Mouse (Mus musculus) midbrain, postnatal 0 days (tissue): ENCODE data around the gene Tle2. TPM values are rescaled to one million over a fixed set of nuclear protein-coding genes. Genes with fewer than 3 reads are reported as not detected.

Experiments
- ATAC-seq: fragments of 200-750 bp; cut with Nextera tagmentation; 2 replicates; pipeline ENCODE4 v1.8.0; 2017; ENCODE audit warnings: moderate number of reproducible peaks, mild to moderate bottlenecking, moderate TSS enrichment, moderate library complexity; ENCODE audit not compliant: low FRiP score
- DNase-seq: peaks from one replicate; pipeline ENCODE4 v3.0.0-alpha.2; 2015; ENCODE audit warnings: low spot score
- H3K27ac ChIP-seq: fragments of 300-500 bp; sonication (generic); 2 replicates; pipeline ENCODE4 v1.5.1; 2014; ENCODE audit warnings: low read depth, mild to moderate bottlenecking, low read length, mixed read lengths
- H3K27me3 ChIP-seq: fragments of 300-500 bp; sonication (generic); 2 replicates; pipeline ENCODE4 v1.6.1; 2014; ENCODE audit warnings: low read length, control low read depth, mixed read lengths; ENCODE audit not compliant: insufficient read depth
- H3K36me3 ChIP-seq: fragments of 300-500 bp; sonication (generic); 2 replicates; pipeline ENCODE4 v1.6.1; 2014; ENCODE audit warnings: low read length, control low read depth, mixed read lengths; ENCODE audit not compliant: insufficient read depth
- H3K4me1 ChIP-seq: fragments of 300-500 bp; sonication (generic); 2 replicates; pipeline ENCODE4 v1.6.1; 2014; ENCODE audit warnings: mild to moderate bottlenecking, control low read depth, antibody characterized with exemption, low read length, mixed read lengths; ENCODE audit not compliant: insufficient read depth
- H3K4me2 ChIP-seq: fragments of 300-500 bp; sonication (generic); 2 replicates; pipeline ENCODE4 v1.6.1; 2014; ENCODE audit warnings: low read depth, mild to moderate bottlenecking, low read length, mixed read lengths; ENCODE audit not compliant: poor library complexity, severe bottlenecking
- H3K4me3 ChIP-seq: fragments of 300-500 bp; sonication (generic); 2 replicates; pipeline ENCODE4 v1.5.1; 2014; ENCODE audit warnings: low read depth, mild to moderate bottlenecking, low read length, moderate library complexity
- H3K9ac ChIP-seq: fragments of 300-500 bp; sonication (generic); replicated peaks from 2 replicates; pipeline ENCODE4 v1.6.1; 2014; ENCODE audit warnings: mild to moderate bottlenecking, low read length, moderate library complexity, mixed read lengths; ENCODE audit not compliant: poor library complexity, severe bottlenecking
- H3K9me3 ChIP-seq: fragments of 300-500 bp; sonication (generic); 2 replicates; pipeline ENCODE4 v1.6.1; 2016; ENCODE audit warnings: low read length, control low read depth
- CTCF ChIP-seq: IDR thresholded peaks from 2 replicates; pipeline ENCODE4 v1.5.1; 2016; ENCODE audit warnings: antibody characterized with exemption, mild to moderate bottlenecking
- WGBS: fragments of 180-500 bp; shearing (Covaris S2); extraction: QIAGEN DNeasy Blood & Tissue Kit; methylation state at CpG from one replicate; pipeline ENCODE4 v1.1.7; 2014; 5-methylcytosine and 5-hydroxymethylcytosine counted together
- polyA plus RNA-seq: library from polyadenylated mRNA; unstranded; fragments of >200 nt; fragmentation: Nextera tagmentation; extraction: Ambion mirVana; gene quantifications from 2 replicates; pipeline ENCODE4 v1.2.1, GENCODE M21; 2015
- total RNA-seq: library from RNA; depleted of rRNA; stranded (reverse); fragments of >200 nt; gene quantifications from 2 replicates; pipeline ENCODE4 v1.2.3, GENCODE M21; 2014; rRNA removed

Tle2 gene
- 31.2 and 35.6 TPM in 2 replicates for total RNA-seq
- 56.8 and 57.3 TPM in 2 replicates for polyA plus RNA-seq

DNA sequence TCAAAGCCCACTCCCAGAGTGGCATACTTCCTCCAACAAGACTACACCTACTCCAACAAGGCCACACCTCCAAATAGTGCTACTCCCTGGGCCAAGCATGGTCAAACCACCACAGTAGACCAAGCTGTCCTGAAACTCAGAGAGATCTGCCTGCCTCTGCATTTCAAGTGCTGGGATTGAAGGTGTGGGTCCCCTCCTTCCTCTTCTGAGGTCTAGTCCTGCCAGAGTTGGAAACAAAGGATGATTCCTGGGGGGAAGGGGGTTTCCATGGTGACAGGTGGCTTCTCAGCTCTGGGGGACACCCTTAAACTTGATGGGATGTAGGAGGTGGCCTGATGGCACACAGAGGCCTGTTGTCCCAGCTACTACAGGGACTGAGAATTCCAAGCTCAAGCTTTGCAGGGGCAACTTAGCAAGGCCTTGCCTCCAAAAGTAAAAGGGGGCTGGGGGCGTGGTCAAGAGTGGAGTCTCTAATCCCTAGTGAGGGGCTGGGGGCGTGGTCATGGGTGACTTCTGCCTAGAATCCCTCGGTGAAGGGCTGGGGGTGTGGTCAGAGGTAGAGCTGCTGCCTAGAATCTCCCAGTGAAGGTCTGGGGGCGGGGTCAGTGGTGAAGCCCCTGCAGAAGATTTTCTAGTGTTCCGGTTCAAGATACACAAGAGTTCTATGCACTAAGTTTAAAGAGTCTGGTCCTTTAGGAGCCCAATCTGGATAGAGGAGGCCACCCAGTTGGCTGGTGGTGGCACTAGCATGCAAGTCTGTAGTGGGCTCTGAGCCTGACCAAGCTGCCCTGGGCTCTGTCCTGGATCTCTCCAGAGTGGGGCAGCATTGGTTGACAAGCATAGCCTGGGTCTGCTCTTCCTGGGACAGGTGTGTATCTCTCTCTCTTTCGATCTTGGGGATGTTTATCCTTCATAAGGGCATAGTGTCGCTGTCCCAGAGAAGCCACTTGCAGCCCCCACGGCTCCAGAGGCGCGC lies at the start of gene Tle2:
Gene Tle2 (plus strand): TSS at position 481 of the 976 bp plus-strand sequence.
- no peak for ATAC-seq

DNA sequence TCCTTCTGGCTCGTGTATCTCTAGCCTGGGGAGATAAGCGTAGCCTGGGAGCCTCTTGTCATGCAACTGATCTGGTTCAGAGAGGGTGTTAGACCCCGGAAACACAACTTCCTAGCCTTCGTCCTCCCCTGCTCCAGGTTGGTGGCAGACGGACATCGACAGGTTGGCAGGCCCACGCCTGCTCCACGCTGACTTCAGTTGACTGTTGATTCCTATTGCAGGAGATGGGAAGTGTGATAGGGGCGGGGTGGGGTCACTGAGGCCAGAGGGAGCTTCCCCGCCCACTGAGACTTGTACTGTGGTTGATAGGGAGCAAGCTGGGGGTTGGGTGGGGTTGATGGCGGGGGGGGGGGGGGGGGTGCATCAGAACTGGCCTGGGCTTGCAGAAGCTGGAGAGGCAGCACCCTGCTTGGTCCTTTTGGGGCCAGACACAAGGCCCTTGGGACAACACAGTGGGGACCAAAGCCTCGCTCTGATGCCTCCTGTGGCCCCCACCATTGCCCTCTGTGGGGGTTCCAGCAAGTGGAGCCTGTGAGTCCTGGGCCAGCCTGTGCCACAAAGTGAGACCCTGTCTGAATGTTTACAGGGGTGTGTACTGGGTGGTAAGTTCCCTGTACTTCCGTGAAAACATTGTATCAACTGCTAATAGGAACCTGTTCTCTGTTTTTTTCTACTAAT lies 49.2 kb upstream of the Tle2 start:
- Histone ChIP-seq H3K27ac (no peak overlapping the region), H3K9me3 (no peaks in the 10 kb centered on the region), H3K36me3 (peaks cover 18% of the 10 kb centered on the region), H3K4me1 (no peaks in the 10 kb centered on the region), H3K27me3 (no peaks in the 10 kb centered on the region; the same call in 1 of the 2 replicates), H3K4me2 (no peak overlapping the region), H3K4me3 (no peak overlapping the region), H3K9ac (no peak overlapping the region)
- WGBS, result 63% methylated on average over 12 of the region's 13 CpGs
- no peak for TF ChIP-seq CTCF
- DNase-seq, result no peak
- no peak for ATAC-seq

More for the DNA sequence above, at the start of gene Tle2:
- H3K27ac ChIP-seq, result no peak within 1 kb of the TSS
- peaks cover 9% of the 10 kb centered on the region for H3K4me1 ChIP-seq
- WGBS, result 24% methylated on average over 10 of the region's 10 CpGs
- H3K9me3 ChIP-seq, result no peaks in the 10 kb centered on the region
- peak within 1 kb of the TSS; percentile 66 for H3K4me3 ChIP-seq
- H3K27me3 ChIP-seq, result peaks cover 15% of the 10 kb centered on the region
- DNase-seq, result no peak
- H3K4me2 ChIP-seq, result peak within 1 kb of the TSS; percentile 82
- H3K9ac ChIP-seq, result peak within 1 kb of the TSS; percentile 58
- TF ChIP-seq CTCF, result peak; percentile 28; the same call in 1 of the 2 replicates
- H3K36me3 ChIP-seq, result no peaks in the 10 kb centered on the region

GRCm38 (mm10) chr10:81526779-81527178 lies 47.6 kb upstream of the Tle2 start:
- Histone ChIP-seq H3K4me2 (no peak overlapping the region), H3K9ac (no peak overlapping the region), H3K4me1 (no peaks in the 10 kb centered on the region), H3K36me3 (peaks cover 33% of the 10 kb centered on the region), H3K27ac (no peak overlapping the region), H3K27me3 (no peaks in the 10 kb centered on the region; the same call in 1 of the 2 replicates), H3K4me3 (no peak overlapping the region), H3K9me3 (no peaks in the 10 kb centered on the region)
- peak; percentile 89 for TF ChIP-seq CTCF
- ATAC-seq, result no peak
- peak; percentile 46 for DNase-seq
- WGBS, result 19% methylated on average over 14 of the region's 14 CpGs

DNA sequence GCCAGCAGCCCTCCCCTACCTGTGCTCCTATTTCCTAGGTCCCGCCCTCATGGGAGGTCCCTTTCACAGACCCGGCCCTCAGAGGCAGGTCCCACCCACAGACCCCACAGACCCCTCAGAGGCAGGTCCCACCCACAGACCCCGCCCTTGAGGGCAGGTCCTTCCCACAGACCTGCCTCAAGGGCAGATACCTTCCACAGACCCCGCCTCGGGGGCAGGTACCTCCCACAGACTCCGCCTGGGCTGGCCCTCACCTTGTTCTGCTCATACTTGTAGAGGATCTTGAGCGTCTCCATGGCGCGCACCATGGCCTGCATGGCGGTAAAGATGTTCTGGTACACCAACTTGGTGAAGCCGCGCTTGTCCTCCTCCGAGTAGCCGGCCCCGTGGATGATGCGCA lies 39.5 kb upstream of the Tle2 start:
- Histone ChIP-seq H3K36me3 (peaks cover 34% of the 10 kb centered on the region), H3K27me3 (no peaks in the 10 kb centered on the region), H3K9me3 (no peaks in the 10 kb centered on the region), H3K9ac (no peak overlapping the region), H3K4me1 (no peaks in the 10 kb centered on the region), H3K27ac (no peak overlapping the region), H3K4me2 (no peak overlapping the region), H3K4me3 (no peak overlapping the region)
- WGBS, result 69% methylated on average over 16 of the region's 16 CpGs
- DNase-seq, result no peak
- no peak for TF ChIP-seq CTCF
- ATAC-seq, result no peak

DNA sequence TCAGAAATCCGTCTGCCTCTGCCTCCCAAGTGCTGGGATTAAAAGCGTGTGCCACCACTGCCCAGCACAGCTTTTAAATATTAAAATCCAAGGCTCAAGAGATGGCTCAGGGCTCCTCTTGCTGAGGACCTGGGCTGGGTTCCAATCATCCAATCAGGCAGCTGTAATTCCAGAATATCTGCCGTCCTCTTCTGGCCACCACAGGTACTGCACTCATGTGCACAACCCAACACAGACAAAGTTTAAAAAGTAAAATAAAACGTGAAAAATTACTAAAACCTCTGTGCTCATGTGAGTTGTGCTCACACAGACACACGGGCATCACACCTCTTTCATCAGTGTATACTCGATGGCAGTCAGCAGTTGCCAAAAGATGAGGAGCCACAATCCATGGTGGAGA lies 37.6 kb upstream of the Tle2 start:
- TF ChIP-seq CTCF, result peak; percentile 60
- WGBS, result 76% methylated on average over 6 of the region's 6 CpGs
- DNase-seq (no peak), ATAC-seq (no peak)
- Histone ChIP-seq H3K9me3 (no peaks in the 10 kb centered on the region), H3K9ac (no peak overlapping the region), H3K27me3 (no peaks in the 10 kb centered on the region), H3K36me3 (peaks cover 16% of the 10 kb centered on the region), H3K4me2 (no peak overlapping the region), H3K4me3 (no peak overlapping the region), H3K4me1 (no peaks in the 10 kb centered on the region), H3K27ac (no peak overlapping the region)
